Mouse (Mus musculus): ENCODE data around the gene Hspb8.
A peak's percentile ranks its signal among the peaks of the same experiment; 100 is the strongest.

The Hspb8 gene

DNA sequence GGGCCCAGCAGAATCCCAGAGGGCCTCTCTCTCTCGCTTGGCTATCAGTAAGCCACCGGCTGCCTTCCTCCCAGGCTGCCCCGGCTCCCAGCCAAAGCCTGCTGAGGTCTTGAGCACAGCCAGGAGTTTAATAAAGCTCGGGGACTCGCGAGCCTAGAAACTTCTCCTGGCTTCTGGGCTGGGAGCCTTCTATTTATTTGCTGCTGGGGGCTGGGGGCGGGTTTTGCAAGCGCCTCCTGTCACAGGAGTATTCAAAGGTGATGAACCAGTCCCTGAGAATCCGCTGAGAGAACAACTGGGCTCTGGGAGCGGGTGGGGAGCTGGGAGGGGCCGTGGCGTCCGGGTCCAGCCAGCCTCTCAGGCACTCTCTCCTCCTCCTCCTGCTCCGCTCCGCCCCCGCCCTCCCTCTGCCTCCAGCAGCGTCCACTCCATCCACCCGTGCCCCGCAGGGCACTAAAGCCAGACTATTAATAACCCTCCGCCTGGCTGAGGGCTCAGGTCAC lies at the start of gene Hspb8:
Hspb8 (minus strand) TSS at position 166 of the 503 bp plus-strand sequence.
- peak; percentile 89 for DNase-seq

DNA sequence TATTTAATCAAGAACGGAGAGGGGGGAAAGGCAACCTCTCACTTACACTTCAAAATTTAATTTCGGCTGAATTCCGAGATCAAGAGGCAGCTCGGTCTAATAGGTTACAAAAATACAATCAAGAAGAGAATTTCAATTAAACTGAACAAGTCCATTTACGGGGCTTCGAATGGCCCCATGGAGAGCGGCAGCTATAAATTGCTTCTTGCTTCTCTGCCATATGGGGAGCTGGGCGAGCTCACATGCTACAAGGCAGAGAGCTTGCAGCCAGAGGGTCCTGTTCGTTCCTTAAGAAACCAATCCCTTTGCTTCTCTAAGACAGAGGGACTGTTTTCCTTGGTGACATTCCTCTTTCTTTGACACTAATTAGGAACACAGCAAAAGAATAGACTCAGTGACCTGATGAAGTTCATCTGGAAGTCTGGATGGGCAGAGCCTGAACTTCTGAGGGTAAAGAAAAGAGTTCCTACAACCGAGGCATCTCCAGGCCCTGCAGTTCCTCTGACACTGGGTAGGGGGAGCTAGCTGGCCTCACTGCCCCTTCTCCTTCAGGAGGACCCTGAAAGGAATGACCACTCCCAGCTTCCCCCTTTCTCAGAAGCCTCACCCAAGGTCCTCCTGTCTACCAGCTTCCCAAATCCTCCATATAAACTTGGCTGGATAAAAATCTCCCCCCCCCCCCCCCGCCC lies 38.8 kb upstream of the Hspb8 start:
- no peak for DNase-seq

DNA sequence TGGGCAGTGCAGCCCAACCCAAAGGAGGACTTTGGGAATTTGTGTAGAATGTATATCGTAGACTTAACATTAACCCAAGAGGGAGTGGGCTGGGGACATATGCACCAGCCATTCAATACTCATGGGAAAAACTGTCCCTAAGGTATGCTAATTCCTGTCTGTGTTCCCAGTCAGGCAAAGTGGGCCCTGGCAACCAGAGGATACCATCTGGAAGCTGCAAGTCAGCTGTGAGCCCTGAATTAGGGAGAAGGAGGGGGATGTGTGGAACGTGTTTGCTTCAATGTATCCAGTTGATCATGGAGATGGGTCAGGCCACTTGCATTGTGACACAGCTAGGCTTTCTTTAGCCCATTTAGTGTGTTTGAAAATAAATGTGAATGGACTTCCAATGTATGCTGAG lies 37.3 kb upstream of the Hspb8 start:
- no peak for DNase-seq

DNA sequence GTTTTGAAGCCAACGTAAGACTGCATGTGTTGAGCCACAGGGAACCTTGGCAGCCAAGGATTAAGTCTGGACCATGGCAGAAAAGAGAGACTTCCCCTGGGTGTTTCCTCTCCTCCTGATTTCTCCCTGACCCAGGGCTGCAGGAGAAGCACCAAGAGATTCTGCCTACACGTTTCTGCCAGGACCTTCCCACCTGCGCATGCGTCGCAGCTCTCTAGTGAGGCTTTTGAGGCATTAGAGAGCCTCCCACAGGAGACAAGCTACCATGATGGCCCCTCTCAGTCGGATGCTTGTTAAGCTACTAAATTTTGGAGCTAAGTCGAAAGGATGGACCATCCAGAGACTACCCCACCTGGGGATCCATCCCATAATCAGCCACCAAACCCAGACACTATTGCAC lies 35.1 kb upstream of the Hspb8 start:
- DNase-seq: no peak

DNA sequence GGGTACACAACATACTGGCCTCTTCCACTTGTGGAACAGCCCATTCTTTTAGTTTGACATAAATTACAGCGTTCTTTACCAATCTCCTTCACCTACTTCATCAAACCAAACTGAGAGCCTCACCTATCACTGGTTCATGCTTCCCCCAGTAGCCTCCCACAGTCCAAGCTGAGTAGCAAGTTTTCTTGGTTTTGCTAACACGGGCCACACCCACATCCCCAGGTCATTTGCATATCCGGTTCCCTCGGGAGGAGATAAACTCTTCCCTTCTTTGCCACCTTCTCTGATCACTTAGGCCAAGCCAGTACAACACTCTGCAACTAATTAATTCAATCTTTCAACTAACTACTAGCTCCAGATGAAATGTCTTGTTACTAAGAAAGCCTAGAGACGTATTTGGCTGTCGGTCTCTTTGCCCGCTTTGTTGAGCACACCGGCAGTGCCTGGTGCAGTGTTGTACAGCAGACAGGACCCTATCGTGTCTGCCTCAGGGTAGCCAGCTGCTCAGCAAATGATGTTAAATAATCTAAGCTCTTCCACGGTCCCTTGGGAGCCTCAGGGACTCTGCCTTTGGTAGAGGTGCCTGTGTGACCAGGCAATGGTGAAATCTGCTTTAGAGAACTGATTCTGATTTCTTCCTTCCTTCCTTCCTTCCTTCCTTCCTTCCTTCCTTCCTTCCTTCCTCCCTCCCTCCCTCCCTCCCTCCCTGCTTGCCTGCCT lies 34.3 kb upstream of the Hspb8 start:
- DNase-seq: no peak

DNA sequence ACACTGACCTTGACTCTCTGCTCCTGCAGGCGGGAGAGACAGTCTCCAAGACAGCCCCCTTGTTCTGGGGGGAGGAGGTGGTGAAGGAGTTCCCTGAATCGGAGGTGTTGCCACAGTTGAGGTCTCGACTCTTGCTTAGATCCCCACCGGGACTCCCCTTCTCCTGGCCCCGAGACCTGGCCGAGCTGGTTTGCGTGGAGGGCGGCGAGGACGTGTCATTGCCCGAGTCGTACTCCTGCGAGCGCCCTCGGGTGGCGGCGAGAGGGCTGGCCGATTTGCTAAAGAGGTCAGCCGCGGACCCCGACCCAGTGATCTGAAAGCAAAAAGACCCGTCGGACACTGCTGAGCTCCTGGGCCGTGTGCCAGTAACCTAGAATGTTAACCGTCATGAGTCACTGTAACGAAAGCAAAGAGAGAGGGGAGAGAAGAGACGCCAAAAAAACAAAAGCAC lies 30.8 kb upstream of the Hspb8 start:
- DNase-seq: peak; percentile 52

DNA sequence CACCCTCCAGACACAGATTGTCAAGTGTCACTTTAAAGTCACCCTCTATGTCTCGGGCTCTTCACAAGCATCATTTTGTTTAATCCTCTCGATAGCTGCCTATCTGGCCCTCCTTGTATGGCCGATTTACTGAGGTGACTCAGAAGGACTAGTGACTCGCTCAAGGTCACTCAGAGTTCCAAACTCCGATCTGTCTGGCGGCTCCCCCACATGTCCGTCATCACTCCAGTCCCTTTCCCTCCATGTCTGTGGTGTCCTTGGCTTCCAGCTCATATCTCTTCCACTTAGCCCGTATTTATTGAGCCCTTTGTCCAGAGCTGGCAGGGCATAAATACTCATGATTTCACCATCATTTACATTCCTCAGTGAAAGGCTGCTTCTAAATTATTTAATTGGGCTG lies 28.2 kb upstream of the Hspb8 start:
- DNase-seq: no peak

DNA sequence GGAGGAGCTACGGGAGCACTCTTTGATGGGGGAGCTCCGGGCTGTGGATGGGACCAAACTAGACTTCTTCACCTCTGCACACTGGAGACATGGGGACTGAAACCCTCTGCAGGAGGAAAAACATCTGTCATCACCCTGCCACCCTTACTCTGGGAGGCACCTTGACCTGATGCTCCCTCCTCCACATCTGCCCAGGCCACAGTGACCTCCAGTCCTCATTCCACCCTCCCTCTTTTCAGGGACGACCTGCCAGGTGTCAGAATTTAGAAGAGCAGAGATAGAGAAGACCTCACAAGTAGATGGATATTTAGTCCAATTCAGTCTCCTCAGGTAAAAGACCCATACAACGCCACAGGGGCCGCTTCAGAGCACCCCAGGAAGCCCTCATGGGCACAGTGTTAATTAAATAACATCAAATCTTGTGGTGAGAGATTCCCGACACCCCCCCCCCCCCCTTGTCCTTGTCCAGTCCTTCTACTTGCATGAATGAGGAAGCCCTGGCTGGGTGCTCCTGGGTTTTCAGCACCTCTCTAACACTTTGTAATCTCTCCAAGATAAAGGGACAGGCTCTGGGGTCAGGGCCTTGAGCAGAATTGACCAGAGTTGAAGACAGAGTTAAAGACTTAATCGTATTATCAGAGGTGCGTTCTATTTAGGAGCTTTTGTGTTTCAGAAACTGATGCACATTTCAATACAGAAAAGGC lies 27.0 kb upstream of the Hspb8 start:
- no peak for DNase-seq

DNA sequence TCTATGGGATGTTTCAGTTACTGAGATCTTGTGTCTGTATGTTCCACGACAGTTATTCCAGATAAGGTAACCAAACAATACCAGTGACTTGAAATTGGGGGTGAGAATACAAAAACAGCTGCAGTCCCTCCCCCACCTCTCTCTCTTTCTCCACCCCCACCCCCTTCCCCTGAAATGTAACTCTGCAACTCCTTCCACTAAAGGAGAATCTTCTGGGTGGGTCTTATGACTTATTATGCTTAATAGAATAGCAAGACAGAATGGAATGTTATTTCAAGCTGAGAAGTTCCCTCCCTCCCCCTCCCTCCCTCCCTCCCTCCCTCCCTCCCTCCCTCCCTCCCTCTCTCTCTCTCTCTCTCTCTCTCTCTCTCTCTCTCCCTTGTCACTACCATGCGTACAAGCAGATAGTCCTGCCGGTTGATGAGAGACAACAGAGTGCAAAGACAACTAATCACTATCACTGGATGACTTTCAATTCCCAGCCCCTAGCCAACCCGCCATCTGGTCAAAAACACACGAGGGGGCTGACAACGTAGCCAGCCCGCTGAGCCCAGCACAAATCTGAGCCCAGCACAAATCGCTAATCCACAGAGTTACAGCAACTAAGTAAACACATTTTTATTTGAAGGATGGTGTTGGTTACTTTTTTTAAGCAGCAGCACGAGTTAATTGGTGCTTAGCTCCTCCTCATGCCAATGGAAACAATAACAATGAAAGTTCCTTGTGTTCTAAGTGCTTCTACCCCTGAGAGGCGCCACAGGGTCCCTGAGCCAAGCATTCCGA lies 25.9 kb upstream of the Hspb8 start:
- no peak for DNase-seq

DNA sequence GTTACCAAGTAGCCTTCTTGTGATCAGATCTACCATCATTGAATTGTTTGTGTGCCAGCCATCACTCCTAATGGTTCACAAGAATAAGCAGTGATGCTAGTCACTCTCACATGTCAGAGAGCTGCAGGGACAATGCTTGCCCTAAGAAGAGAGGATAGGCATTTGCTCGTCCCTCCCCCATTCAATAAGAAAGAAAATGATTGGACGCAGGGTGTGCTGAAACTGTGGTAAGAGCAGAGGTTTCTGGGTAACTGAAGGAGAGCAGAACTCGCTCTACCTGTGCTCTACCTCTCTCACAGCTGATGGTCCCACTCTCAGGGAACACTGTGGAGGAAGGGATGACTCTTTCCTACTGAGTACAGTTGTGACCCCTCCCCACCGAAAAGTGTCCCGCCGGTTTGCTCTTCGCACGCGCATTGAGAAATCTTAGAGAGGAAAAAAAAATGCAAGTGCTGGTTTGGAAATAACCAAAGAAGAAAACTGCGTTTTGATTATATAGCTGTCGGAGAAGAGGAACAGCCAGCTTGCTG lies 25.2 kb upstream of the Hspb8 start:
- DNase-seq: no peak

DNA sequence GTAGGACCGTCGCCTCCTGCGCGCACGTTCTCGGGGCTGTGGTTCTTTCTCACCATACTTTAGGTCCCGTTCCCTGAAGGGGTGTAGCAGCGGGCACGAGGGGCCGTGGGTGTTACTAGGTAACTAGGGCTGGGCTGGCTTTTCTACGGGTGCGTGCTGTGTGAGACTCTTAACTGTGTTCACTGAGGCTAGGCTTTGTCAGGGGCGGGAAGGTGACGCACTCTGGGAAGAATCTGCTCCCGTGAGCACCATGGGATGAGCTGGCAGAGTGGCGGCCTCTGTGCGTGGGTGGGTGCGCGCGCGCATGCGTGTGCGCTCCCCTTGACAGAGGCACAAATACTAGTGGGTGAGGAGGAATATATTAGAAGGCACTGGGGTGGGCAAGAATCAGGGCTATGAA lies 23.9 kb upstream of the Hspb8 start:
- DNase-seq: no peak

DNA sequence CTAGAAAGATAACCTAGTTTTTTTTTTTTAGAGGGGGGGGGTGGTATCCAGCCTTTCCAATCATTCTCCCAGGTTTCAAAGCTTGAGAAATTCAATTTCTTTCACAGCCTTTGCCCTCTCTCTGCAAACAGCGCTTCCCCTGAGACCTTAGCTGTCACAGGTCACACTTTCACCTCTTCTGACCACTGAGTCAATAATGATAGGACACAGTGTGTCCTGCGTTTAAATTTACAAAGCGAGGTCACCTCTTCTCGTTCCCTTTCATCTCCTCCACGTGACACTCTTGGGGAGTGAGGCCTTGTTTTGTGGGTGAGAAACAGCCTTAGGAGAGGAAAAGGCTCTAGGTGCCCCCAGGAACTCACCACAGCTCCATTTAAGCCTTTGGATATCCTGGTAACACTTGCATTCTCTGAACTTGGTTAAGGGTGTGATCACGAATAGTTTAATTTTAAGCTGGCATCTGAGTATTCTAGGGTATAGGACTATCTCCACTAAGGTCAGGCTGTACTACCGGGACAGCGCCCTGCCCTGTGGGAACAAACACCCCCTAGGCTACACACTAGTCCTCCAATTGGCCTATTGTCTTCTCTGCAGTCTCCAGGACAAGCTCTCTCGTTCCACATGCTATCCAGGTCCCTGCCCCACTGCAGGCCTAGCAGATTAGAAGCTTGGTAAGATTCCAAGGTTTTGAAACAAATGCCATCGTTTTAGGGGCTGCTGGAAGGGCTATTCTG lies 23.1 kb upstream of the Hspb8 start:
- no peak for DNase-seq

DNA sequence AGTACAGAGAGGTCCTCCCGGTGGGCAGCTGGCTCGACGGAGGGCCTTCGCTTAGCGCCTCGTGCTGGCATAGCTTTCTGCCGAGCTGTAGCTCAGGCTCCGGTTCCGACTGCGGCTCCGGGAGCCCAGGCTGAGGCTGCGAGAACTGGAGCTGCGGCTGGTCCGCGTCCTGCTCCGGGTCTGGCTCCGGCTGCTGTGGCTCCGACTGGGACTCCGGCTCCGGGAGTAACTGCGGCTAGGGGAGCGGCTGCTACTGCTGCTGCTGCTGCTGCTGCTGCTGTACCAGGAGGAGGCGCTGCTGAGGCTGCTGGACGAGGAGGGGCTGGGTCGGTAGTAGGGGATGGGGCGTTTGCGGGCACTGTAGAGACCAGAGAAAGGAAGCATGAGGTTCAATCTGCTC lies 21.9 kb upstream of the Hspb8 start:
- DNase-seq: peak; percentile 59

DNA sequence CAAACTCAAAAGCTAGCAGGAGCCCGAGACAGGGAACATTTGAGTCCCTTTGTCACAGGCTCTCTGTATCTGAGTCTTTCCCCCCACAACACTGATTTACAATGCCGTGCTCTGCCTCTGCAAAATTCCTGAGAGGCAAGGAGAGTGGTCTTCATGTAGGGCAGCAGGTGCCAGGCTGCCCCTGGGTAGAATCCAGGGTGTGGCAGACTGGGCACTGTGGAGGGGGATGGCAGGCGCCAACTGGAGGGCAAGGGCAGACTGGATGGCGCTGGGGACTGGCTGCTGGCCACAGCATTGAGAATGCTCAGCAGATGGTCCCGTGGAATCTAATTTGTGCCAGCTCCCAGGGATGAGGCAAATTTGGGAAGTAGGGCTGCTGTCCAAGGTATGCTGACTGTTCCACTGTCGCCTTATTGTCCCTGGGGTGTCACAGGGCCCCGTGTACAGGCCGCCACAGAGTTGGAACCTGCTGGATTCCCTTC lies 20.8 kb upstream of the Hspb8 start:
- DNase-seq: peak; percentile 98

DNA sequence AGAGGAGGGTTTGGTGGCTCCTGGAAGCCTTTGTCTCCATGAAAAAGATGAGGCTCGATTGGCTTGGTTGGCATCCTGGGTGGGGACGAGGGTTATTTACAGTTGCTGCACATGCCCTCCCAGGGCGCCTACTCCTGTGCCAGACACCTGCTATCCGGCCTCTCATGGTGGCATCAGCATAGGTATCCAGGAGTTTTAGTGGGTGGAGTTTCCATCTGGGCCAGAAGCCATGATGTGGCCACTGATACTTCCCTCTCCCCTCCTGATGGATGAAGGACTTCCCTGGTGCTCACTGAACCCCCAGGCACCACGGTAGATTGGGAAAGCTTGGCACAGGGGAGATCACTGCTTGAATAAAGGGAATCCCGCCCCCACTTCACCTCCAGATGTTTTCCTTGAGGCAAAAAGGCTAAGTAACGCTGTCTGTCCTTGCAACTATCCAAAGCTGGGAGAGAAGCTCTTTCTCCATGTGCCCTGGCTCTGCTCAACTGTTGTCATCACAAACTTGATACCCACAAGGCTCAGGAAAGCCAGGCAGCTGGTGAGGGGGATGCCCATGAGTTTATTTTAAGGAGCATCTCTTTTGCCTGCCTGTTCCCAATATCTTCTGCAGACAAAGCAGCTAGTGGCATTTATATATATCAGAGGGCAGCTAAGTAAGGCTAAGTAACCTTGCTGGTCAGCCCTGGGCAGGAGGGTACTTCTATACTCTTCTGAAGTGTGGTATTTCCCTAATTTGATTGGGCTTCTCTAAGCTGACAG lies 20.2 kb upstream of the Hspb8 start:
- DNase-seq: peak; percentile 68

DNA sequence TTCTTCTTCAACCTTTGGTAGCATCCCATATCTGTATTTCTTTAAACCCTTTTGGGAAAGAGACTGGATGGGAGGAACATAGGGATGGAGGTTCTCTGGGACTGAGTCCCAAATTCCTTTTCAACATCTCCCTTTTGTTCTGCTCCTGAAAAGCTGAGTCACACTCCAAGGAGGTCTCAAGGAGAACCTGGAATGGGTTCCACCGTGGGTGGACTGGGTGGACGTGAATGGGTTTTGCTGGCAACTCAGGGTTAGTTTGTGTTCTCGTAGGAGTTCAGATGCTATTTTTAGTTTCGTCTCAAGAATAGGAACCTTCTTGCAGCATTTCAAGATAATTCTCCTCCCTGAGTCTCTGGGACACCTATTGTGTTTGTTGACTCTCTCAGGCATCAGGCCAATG lies 17.6 kb upstream of the Hspb8 start:
- DNase-seq: no peak

DNA sequence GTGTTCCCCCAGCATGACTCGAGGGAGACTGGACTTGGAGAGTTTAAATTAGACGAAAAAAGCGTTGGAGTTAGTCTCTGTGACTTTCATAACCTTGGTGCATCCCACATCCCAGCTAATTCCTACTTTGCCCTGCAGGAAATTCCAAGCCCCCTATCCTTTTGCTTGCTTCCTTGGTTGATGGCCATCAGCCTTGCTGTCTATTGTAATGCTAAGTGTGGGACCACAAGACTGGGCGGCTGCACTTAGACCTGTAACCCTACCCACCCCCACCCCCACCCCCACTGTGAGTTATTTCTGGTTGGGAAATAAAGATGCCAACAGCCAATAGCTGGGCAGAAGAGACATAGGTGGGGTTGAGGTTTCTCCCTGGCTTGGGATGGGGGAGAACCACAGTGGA lies 15.7 kb upstream of the Hspb8 start:
- no peak for DNase-seq

DNA sequence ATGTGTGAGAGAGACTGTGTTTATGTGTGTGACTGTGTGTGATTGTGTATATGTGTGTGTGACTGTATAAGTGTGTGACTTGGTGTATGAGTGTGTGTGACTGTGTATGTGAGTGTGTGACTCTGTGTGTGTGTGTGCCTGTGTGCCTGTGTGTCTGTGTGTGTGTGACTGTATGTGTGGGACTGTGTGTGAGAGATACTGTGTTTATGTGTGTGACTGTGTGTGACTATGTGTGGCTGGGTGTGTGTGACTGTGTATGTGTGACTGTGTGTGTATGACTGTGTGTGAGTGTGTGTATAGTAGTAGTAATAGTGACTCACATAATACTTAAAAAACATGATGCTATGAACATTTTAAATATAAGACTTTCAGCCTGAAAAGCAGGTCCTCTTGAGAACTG lies 13.5 kb upstream of the Hspb8 start:
- no peak for DNase-seq

DNA sequence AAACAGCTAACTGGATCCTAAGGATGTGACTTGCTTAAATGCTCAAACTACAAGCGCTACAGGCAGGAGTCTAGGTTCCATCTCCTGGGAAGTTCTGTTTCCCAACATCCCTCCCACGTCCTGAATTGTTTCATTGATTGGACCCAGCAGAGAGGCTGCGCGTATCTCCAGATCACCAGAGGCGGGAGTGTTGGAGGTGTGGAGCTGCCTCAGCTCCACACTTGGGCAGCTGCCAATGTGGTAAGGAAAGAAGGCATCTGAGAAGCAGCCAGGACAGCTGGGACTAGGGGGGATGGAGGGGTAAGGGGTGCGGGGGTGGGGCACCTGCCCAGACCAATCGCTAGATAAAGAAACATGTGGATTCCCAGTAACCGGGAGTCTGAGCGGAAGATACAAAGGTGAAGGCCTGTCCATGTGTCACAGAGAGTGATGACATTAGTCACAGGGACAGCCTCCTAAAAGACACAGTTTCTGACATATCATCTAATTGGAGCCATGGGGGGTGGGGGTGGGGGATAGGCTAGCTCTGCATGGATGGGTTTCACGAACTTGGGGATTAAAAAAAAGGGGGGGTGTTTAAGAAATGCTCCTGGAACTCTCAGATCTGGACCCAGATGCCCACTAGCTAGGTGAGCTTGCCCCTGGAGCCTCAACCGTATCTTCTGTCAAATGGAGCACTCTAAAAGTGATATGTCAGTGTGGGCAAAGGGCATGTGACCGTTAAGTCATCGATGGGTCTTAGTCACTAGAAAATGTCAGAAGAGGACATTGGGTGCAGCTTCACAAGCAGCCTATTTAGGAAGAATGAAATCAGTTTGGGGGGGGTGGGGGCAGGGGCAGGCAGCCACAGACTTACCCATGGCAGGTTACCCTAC lies 12.5 kb upstream of the Hspb8 start:
- DNase-seq: no peak

DNA sequence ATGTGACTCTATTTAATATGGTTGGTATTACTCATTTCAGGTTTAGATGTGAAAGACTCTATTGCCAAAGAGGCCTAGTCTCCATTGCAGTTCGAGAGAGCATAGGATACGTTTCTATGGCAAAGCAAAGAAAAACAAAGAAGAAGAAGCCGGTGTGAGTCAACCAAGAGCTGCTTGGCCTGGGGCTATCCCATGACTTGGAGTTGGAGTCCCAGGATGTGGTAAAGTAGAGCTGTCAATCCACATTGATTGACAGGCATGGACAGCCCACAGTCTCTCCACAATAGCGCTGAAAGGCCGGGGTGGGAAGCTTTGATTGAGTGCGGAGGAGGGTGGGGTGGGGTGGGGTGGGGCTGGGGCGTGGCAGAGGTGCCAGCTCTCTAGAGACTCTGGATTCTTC lies 10.2 kb upstream of the Hspb8 start:
- DNase-seq: no peak

Measured in cerebellum, adult 9-11 months (tissue).